Mouse (Mus musculus) cerebellum, adult (tissue): ENCODE measurements around the gene Med11.

Experiments used
- ATAC-seq: cut with Nextera tagmentation; 2 replicates; pipeline ENCODE4 v1.9.2; 2017; ENCODE audit warnings: mild to moderate bottlenecking, moderate library complexity, mixed read lengths; ENCODE audit not compliant: insufficient number of reproducible peaks, low FRiP score, low TSS enrichment

The Med11 gene

GRCm38 (mm10) chr11:70499566-70500475 is 48.1 kb downstream of the Med11 start:
- ATAC-seq: no peak

GRCm38 (mm10) chr11:70500476-70500812 is 48.7 kb downstream of the Med11 start:
- ATAC-seq: no peak

GRCm38 (mm10) chr11:70502018-70502417 is 50.3 kb downstream of the Med11 start:
- ATAC-seq: no peak
